Mouse (Mus musculus) midbrain, embryonic 10.5 days (tissue): ENCODE measurements around the gene Nup210l. TPM values are rescaled to one million over a fixed set of nuclear protein-coding genes. Genes with fewer than 3 reads are reported as not detected.

Experiments used
- DNase-seq: peaks from one replicate; pipeline ENCODE4 v3.0.0-alpha.2; 2017; ENCODE audit warnings: low spot score
- H3K27ac ChIP-seq: fragments of 300-500 bp; sonication (generic); replicated peaks from 2 replicates; pipeline ENCODE4 v1.5.1; 2016; ENCODE audit warnings: mild to moderate bottlenecking
- H3K27me3 ChIP-seq: fragments of 300-500 bp; sonication (generic); 2 replicates; pipeline ENCODE4 v1.6.1; 2016; ENCODE audit warnings: low read depth, mild to moderate bottlenecking; ENCODE audit not compliant: poor library complexity, severe bottlenecking
- H3K36me3 ChIP-seq: fragments of 300-500 bp; sonication (generic); 2 replicates; pipeline ENCODE4 v1.6.1; 2016; ENCODE audit warnings: mild to moderate bottlenecking, moderate library complexity
- H3K4me1 ChIP-seq: fragments of 300-500 bp; sonication (generic); 2 replicates; pipeline ENCODE4 v1.6.1; 2016
- H3K4me3 ChIP-seq: fragments of 300-500 bp; sonication (generic); 2 replicates; pipeline ENCODE4 v1.5.1; 2016; ENCODE audit warnings: mild to moderate bottlenecking, moderate library complexity
- H3K9me3 ChIP-seq: fragments of 300-500 bp; sonication (generic); replicated peaks from 2 replicates; pipeline ENCODE4 v1.6.1; 2016; ENCODE audit warnings: mild to moderate bottlenecking
- WGBS: fragments of 180-500 bp; shearing (Covaris S2); methylation state at CpG from one replicate; pipeline ENCODE4 v1.1.7; 2016; 5-methylcytosine and 5-hydroxymethylcytosine counted together
- microRNA counts: library from miRNA; unstranded; fragments of <30 nt; microRNA quantifications from one replicate; lab custom pipeline; 2017
- microRNA-seq: library from miRNA; unstranded; fragments of <30 nt; microRNA quantifications from one replicate; pipeline ENCODE4, GENCODE M21; 2017
- polyA plus RNA-seq: library from polyadenylated mRNA; unstranded; fragments of >200 nt; fragmentation: Nextera tagmentation; extraction: Ambion mirVana; gene quantifications from 2 replicates; pipeline ENCODE4 v1.2.1, GENCODE M21; 2016

Nup210l gene
- polyA plus RNA-seq, 1 experiment from 2014 or later: 0.43 TPM

GRCm38 (mm10) chr3:90258521-90258920, 154.6 kb downstream of the Nup210l start:
- WGBS: 93% methylated on average over 4 of the region's 4 CpGs
- no peaks in the 10 kb centered on the region for H3K27me3 ChIP-seq
- H3K4me1 ChIP-seq: peaks cover 19% of the 10 kb centered on the region
- DNase-seq: no peak
- H3K4me3 ChIP-seq: no peak overlapping the region
- H3K36me3 ChIP-seq: peaks cover 70% of the 10 kb centered on the region
- no peak overlapping the region for H3K27ac ChIP-seq
- H3K9me3 ChIP-seq: no peaks in the 10 kb centered on the region

MicroRNA genes within 50 kb of the gene (microRNA counts, 519-probe panel; counts per million panel counts)
- microRNA mmu-miR-190b (lab: Ali Mortazavi, UCI): not detected

Small RNA genes within 50 kb of the gene (microRNA-seq; reads per million reads assigned to microRNA genes)
- 35.0 reads per million, percentile 37 among the genes with 10 or more reads in this experiment for gene Mir190b

Other genes starting within 250 kb of the Nup210l start
- gene Il6ra, start 190.9 kb upstream of the Nup210l start, polyA plus RNA-seq: 0.39 and 0.52 TPM in 2 replicates
- 12.4 and 12.9 TPM in 2 replicates for gene Atp8b2, start 140.6 kb upstream of the Nup210l start, polyA plus RNA-seq
- gene Hax1, start 105.4 kb upstream of the Nup210l start, polyA plus RNA-seq: 172 and 182 TPM in 2 replicates
- gene 4933434E20Rik, start 52.5 kb upstream of the Nup210l start, polyA plus RNA-seq: 235 and 237 TPM in 2 replicates
- gene Ubap2l, start 51.5 kb upstream of the Nup210l start, polyA plus RNA-seq: 196 and 204 TPM in 2 replicates
- gene Tpm3, start 31.5 kb upstream of the Nup210l start, polyA plus RNA-seq: 576 and 578 TPM in 2 replicates
- 1,039 and 1,132 TPM in 2 replicates for gene Rps27, start 109.5 kb downstream of the Nup210l start, polyA plus RNA-seq
- gene Rab13, start 109.6 kb downstream of the Nup210l start, polyA plus RNA-seq: 25.8 and 26.8 TPM in 2 replicates
- gene Jtb, start 127.5 kb downstream of the Nup210l start, polyA plus RNA-seq: 93.6 and 96.3 TPM in 2 replicates
- 4.6 and 4.9 TPM in 2 replicates for gene Creb3l4, start 139.4 kb downstream of the Nup210l start, polyA plus RNA-seq
- gene Slc39a1, start 144.0 kb downstream of the Nup210l start, polyA plus RNA-seq: 69.6 and 81.8 TPM in 2 replicates
- gene Crtc2, start 150.0 kb downstream of the Nup210l start, polyA plus RNA-seq: 18.5 and 20.9 TPM in 2 replicates
- 6.9 and 7.0 TPM in 2 replicates for gene Dennd4b, start 161.1 kb downstream of the Nup210l start, polyA plus RNA-seq
- gene Gatad2b, start 189.0 kb downstream of the Nup210l start, polyA plus RNA-seq: 13.6 and 14.1 TPM in 2 replicates